Mouse (Mus musculus) limb, embryonic 14.5 days (tissue): ENCODE measurements around the gene Uty. TPM values are rescaled to one million over a fixed set of nuclear protein-coding genes. Genes with fewer than 3 reads are reported as not detected.

ENCODE experiments used
- ATAC-seq: fragments of 200-750 bp; cut with Nextera tagmentation; 2 replicates; pipeline ENCODE4 v1.8.0; 2017; ENCODE audit warnings: low read depth, moderate number of reproducible peaks, moderate TSS enrichment; ENCODE audit not compliant: low FRiP score
- DNase-seq: peaks from one replicate; pipeline ENCODE4 v3.0.0-alpha.2; 2015; ENCODE audit warnings: low spot score
- H3K27ac ChIP-seq: fragments of 300-500 bp; sonication (generic); replicated peaks from 2 replicates; pipeline ENCODE4 v1.5.1; 2014; ENCODE audit warnings: low read depth, mild to moderate bottlenecking, low read length, moderate library complexity, mixed read lengths
- H3K27me3 ChIP-seq: fragments of 300-500 bp; sonication (generic); 2 replicates; pipeline ENCODE4 v1.6.1; 2014; ENCODE audit warnings: low read length, mixed read lengths; ENCODE audit not compliant: control insufficient read depth, insufficient read depth
- H3K36me3 ChIP-seq: fragments of 300-500 bp; sonication (generic); 2 replicates; pipeline ENCODE4 v1.6.1; 2014; ENCODE audit warnings: mild to moderate bottlenecking, low read length, moderate library complexity, mixed read lengths; ENCODE audit not compliant: control insufficient read depth, insufficient read depth
- H3K4me1 ChIP-seq: fragments of 300-500 bp; sonication (generic); 2 replicates; pipeline ENCODE4 v1.6.1; 2014; ENCODE audit warnings: antibody characterized with exemption, low read length, mixed read lengths; ENCODE audit not compliant: control insufficient read depth, insufficient read depth
- H3K4me2 ChIP-seq: fragments of 300-500 bp; sonication (generic); replicated peaks from 2 replicates; pipeline ENCODE4 v1.6.1; 2014; ENCODE audit warnings: low read depth, mild to moderate bottlenecking, low read length, moderate library complexity; ENCODE audit not compliant: severe bottlenecking
- H3K4me3 ChIP-seq: fragments of 300-500 bp; sonication (generic); replicated peaks from 2 replicates; pipeline ENCODE4 v1.5.1; 2014; ENCODE audit warnings: low read length
- H3K9ac ChIP-seq: fragments of 300-500 bp; sonication (generic); 2 replicates; pipeline ENCODE4 v1.6.1; 2014; ENCODE audit warnings: mild to moderate bottlenecking, low read depth, low read length, moderate library complexity; ENCODE audit not compliant: severe bottlenecking
- H3K9me3 ChIP-seq: fragments of 300-500 bp; sonication (generic); 2 replicates; pipeline ENCODE4 v1.6.1; 2016; ENCODE audit warnings: low read length; ENCODE audit not compliant: control insufficient read depth
- POLR2A ChIP-seq: fragments of 200-500 bp; IDR thresholded peaks from 2 replicates; pipeline ENCODE4 v1.8.0; 2012; ENCODE audit warnings: inconsistent platforms, mild to moderate bottlenecking, moderate library complexity, borderline replicate concordance; ENCODE audit not compliant: insufficient read depth, insufficient read length; ENCODE audit errors: extremely low read depth
- WGBS: fragments of 180-500 bp; shearing (Covaris S2); extraction: QIAGEN DNeasy Blood & Tissue Kit; methylation state at CpG from one replicate; pipeline ENCODE4 v1.1.7; 2014; 5-methylcytosine and 5-hydroxymethylcytosine counted together
- polyA plus RNA-seq, 2 experiments: library from polyadenylated mRNA; depleted of rRNA in 1 of 2; stranded (reverse) in 1 of 2; unstranded in 1 of 2; fragments of >200 nt; fragmentation: Nextera tagmentation in 1 of 2; extraction: Ambion mirVana in 1 of 2; gene quantifications; 2 replicates each; pipeline versions ENCODE4 v1.2.1 to v1.2.3; 2012 to 2014

Gene Uty
- polyA plus RNA-seq, 2 experiments, result 11.5 to 18.5 TPM

GRCm38 (mm10) chrY:1114016-1114415 lies 131.5 kb downstream of the Uty start:
- no peak overlapping the region for H3K9ac ChIP-seq
- H3K27ac ChIP-seq, result no peak overlapping the region
- H3K4me1 ChIP-seq, result no peaks in the 10 kb centered on the region
- no peak for ATAC-seq
- H3K4me2 ChIP-seq, result no peak overlapping the region
- no peak for DNase-seq
- H3K9me3 ChIP-seq, result no peaks in the 10 kb centered on the region
- WGBS, result 78% methylated on average over 2 of the region's 2 CpGs
- H3K4me3 ChIP-seq, result no peak overlapping the region
- H3K36me3 ChIP-seq, result no peaks in the 10 kb centered on the region
- no peak for TF ChIP-seq POLR2A
- no peaks in the 10 kb centered on the region for H3K27me3 ChIP-seq

Other genes with a start within 250 kb of the Uty start
- 5.2 and 48.5 TPM in 2 replicates for gene Eif2s3y, start 235.2 kb downstream of the Uty start, polyA plus RNA-seq (2012; rRNA removed)
- 49.2 TPM in 1 of 2 replicates, not detected in the other for gene Eif2s3y, start 235.2 kb downstream of the Uty start, polyA plus RNA-seq (2014; fragmentation: Nextera tagmentation; extraction: Ambion mirVana)
- gene Ddx3y, start 40.9 kb upstream of the Uty start, polyA plus RNA-seq (2012; rRNA removed), result 2.8 and 20.5 TPM in 2 replicates
- 38.2 TPM in 1 of 2 replicates, not detected in the other for gene Ddx3y, start 40.9 kb upstream of the Uty start, polyA plus RNA-seq (2014; fragmentation: Nextera tagmentation; extraction: Ambion mirVana)
- not detected in 2 replicates for gene Usp9y, start 214.0 kb upstream of the Uty start, polyA plus RNA-seq (2012; rRNA removed)
- not detected in 2 replicates for gene Usp9y, start 214.0 kb upstream of the Uty start, polyA plus RNA-seq (2014; fragmentation: Nextera tagmentation; extraction: Ambion mirVana)